Mouse (Mus musculus) skeletal muscle tissue, adult 2 months (tissue): ENCODE data around the gene Glt8d2.

Source experiments
- DNase-seq: peaks from one replicate; pipeline ENCODE4 v3.0.0-alpha.2; 2012; ENCODE audit warnings: low read depth, low spot score

Glt8d2 gene

DNA sequence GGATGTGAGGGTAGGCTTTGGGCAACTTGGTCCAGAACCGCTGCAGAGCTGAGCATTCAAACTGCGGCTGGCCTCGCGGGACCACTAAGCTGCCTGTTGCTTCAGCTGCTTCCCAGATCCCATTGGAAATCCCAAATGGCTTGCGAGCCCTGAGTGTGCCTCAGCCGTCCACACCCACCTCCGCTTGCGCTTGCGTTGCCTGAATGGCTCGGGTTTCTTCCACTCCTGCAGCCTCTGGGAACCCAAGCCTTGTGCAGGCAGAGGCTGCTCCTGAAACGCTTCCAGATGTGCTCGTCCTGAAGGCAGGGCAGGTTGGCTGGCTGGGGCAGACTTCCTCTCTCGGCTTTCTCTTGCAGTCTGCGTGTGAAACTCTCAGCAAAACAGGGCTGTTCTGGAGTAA, at the start of gene Glt8d2:
Glt8d2 (minus strand) TSS at position 157 of the 400 bp plus-strand sequence.
- peak; percentile 87 for DNase-seq

GRCm38 (mm10) chr10:82699296-82699941, 9.0 kb upstream of the Glt8d2 start:
- DNase-seq: no peak

- DNase-seq: peak; percentile 67
Observed at GRCm38 (mm10) chr10:82698712-82699261, 8.3 kb upstream of the Glt8d2 start.

GRCm38 (mm10) chr10:82697305-82697898, 7.0 kb upstream of the Glt8d2 start:
- DNase-seq: no peak

DNA sequence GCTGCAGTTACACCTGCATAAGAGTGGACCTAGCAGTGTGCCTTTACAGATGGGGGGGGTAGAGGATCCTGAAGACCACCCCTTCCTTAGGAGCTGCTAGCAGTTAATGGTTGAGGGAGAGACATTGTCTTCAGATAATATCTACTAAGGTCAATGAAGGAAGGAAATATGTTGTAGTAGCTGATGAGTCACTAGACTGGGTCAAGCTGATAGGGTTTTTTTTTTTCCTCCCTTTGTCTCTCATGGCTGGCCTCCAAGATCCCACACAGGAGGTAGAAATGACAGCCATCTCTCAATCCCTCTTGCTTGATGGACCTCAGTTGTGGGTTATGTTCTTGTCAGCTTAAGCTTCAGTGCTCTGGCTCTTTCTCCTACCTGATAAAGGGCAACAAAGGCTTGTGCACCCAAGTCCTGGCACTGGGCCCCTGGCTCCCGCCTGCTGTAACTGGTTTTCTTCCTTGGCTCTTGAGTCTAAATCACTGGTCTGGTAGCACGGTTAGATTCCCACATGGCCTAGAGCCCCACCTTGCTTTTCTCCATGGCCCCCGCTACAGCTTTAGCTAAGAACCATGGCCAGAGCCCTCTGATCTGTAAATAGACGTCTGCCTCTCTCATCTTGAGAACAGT, 6.1 kb upstream of the Glt8d2 start:
- DNase-seq: no peak

- DNase-seq: no peak
Observed at GRCm38 (mm10) chr10:82695956-82696355, 5.5 kb upstream of the Glt8d2 start, which contains the start of gene Hcfc2. TSS of gene Hcfc2 (plus strand) at chr10:82696160.

- DNase-seq: peak; percentile 52
Observed at GRCm38 (mm10) chr10:82689681-82690211, 704 bp downstream of the Glt8d2 start.

GRCm38 (mm10) chr10:82685440-82685839, 5.0 kb downstream of the Glt8d2 start:
- no peak for DNase-seq

DNA sequence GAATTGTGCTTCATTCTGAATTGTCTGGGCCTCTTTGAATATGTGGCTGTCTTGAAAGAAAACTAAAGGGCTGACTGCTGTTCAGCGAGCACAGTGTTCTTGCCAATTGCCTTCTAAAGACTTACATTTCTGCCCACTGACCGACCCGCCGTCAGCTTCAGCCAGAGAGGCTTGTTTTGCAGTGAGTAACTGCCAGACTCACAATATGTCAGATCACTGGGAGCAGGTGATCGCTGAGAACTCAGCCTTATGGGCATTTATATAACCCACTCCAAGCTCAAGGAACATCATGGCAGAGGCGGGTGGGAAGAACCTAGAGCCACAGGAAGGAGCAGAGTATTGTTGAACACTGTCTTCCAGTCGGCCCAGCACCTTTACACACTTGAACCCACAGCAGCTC, 8.8 kb downstream of the Glt8d2 start:
- no peak for DNase-seq

DNA sequence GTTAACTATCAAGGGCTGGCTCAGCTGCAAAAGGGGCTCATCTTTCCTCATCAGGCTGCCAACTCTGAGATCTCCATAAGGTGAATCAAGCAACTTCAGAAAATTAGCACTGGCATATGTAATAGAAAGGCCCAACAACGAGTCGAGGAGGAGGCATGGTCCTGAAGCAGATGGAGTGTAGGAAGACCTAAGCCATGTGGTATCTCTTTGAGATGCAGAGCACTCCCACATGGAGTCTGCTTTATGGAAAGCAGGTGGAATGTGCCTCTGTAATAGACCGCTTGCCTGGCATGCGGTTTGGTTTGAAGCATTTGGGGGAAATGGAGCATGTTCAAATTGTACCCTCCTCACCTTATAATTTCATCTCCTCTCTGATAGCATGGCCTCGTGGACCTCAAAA, 9.7 kb downstream of the Glt8d2 start:
- DNase-seq: no peak

- no peak for DNase-seq
Observed at GRCm38 (mm10) chr10:82676949-82677348, 13.5 kb downstream of the Glt8d2 start.

DNA sequence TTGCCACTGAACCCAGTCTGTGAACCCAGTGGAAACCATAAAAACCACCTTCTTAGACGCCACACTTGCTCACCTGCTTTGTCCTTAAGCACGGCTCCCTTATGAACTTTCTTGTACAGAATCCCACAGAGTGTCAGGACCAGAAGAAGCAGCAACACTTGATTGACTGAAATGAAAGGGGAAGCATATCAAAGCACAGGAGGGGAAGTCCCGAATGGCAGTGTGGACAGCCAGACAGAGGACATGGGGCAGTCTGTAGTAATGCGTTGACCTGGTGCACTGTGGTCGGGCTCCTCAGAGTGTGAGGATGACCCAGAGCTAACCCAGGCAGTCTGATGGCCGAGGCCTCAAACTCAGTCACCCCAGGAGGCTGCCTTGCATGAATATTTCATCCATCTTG, 20.2 kb downstream of the Glt8d2 start:
- no peak for DNase-seq

DNA sequence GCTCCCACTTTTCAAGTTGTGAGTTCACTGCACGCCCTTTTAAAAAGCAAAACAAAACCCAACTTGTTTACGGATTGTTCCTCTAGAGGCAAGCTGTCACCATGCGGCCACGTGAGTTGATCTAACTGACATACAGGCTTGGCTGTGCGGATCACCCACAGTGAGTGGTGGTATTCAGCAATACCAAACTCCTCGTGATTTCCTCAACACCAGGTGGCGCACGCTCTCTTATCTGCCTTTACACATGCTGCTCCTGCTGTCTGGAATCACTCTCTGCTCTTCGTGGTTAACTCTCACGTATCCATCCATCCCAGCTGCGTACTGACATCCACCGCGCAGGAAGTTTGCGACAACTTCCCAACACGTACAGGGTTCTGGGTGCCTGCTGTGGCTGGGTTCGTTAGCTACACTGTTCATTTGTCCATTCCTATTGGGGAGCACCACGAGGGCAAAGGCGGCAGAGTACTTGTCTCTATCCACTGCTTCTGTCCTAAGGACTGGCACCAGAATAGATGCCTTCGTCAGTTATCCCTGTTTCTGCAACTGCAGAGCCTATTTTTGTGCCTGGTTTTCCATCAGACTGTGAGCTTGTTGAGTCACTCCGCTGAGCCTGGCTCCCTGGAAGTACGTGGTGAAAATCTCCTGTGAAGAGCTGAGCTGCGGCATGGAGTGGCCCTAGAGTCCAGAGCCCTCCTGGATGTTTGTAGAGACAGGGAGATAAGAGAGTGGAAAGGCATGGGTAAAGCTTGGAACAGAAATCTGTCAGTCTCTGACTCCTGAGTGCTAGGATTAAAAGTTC, 23.8 kb downstream of the Glt8d2 start:
- DNase-seq: peak; percentile 73

- DNase-seq: no peak
Observed at GRCm38 (mm10) chr10:82665951-82666350, 24.5 kb downstream of the Glt8d2 start.

- DNase-seq: no peak
Observed at GRCm38 (mm10) chr10:82663289-82663688, 27.2 kb downstream of the Glt8d2 start.

DNA sequence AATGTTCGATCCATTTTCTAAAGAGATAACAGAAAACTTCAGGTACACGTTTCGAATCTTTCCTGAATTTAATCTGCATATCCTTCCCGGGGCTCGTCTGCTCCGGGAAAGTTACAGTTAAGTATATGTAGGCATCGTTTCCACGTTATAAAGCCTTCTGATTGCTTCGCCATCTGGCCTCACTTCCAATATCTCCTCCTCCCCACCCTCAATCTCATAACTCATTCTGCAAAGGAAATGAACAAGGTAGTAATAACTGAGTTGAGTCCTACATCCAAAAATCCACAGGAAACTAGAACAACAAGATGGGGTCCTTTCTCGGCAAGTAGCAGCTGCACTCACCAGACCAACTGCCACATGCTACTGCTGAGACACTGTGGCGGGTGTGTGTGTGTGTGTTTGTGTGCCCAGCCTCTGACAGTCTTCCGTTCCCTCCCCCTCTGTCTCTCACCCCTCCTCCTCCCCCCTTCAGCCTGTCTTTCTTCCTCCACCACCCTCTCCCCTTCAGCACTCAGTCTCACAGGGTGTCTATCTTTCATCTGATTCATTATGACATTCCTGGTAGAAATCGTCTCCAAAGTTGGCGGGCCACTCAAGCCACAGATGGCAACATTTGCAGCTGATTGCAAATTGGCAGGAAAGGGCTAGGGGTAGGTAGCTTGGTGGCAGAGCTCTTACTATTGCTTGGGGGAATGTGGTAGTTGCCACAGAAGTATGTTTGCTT, 28.0 kb downstream of the Glt8d2 start:
- no peak for DNase-seq

GRCm38 (mm10) chr10:82661820-82662219, 28.6 kb downstream of the Glt8d2 start:
- peak; percentile 16 for DNase-seq

DNA sequence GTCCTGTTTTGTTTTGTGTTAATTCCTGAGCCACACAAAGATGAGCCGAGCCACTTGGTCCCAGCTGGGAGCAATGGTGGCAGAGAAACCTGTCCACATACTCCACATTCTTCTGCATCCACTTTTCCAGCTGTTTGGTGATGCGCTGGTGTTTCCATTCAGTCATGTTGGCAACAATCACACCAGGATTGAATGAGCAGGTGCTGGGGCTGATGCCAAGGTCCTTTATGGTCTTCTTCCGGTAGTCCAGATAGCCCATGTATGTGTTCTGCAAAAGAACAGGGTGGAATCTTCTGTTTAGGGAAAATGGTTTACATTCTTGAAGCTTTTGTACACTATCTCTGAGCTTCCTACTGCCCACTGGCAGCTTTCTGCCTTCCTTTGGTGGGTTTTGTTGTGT, 35.9 kb downstream of the Glt8d2 start:
- DNase-seq: no peak

DNA sequence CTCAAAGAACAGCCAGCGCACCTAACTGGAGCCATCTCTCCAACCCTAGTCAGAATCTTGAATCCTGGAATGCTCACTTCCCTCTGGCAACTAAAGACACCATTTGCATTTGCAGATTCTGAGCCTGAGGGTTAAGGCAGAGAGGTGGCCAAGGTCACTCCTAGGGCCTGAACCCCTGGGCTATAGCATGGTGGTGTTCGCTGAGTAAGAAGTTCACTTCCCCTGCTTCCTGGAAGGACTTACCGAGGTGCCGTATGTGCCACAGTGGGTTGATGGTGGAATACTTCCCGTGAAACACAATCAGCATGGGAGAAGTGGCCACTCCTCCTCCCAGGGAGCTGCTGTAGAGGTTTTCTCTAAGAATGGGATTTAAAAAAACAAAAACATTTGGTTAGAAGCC, 37.8 kb downstream of the Glt8d2 start:
- no peak for DNase-seq

DNA sequence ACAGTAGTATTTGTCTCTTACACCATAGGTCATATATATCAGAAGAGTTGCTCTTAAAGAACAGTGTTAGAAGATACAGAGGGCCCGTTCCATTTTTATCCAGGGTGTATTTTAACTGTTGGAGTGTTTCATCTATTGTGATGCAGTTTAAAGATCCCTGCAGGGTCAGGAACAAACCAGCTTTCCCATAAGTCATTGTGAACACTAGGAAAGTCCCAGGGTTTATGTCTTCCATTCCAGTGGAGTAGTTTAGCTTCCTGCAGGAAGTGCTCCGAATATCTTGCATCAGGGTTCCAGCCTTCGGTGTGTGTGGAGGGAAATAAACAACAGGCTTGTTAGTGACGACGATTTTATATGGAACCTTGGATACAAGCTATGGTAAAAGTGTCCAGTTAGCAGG, 39.2 kb downstream of the Glt8d2 start:
- DNase-seq: no peak

DNA sequence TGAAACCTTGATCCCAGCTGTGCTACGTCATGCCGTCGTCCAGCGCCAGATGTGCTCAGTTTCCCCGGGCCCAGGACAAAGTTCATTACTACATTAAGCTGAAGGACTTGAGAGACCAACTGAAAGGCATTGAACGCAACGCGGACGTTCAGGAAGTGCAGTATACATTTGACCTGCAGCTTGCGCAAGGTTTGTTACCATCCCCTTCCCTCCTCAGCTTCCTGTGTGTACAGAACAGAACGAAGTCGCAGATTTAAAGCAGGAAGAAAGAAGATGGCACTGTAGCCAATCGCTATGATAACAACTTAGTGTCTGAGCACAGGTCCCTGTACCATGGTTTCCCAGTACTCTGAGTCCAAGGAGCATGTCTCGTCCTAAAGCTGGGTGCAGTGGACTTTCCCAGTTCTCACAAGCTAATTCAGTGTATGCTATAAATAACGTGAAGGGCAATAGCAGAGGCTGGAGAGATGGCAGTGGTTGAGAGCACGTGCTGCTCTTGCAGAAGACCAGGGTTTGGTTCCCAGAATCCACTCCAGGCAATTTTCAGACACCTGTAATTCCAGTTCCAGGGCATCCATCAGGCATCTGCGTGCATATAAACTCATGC, 43.1 kb downstream of the Glt8d2 start:
- DNase-seq: no peak
